Mouse (Mus musculus) heart, embryonic 14.5 days (tissue): ENCODE results near the gene Lrrc4c. TPM values are rescaled to one million over a fixed set of nuclear protein-coding genes. Genes with fewer than 3 reads are reported as not detected.

Source experiments
- ATAC-seq: fragments of 200-750 bp; cut with Nextera tagmentation; 2 replicates; pipeline ENCODE4 v1.8.0; 2017; ENCODE audit warnings: low read depth, moderate TSS enrichment; ENCODE audit not compliant: insufficient number of reproducible peaks, insufficient read depth, low FRiP score
- H3K27ac ChIP-seq, 2 experiments: fragments of 200-500 bp in 1 of 2; fragments of 300-500 bp in 1 of 2; sonication (generic) in 1 of 2; replicated peaks in 1 of 2; 2 replicates each; pipeline ENCODE4 v1.5.1; 2012 to 2014; ENCODE audit warnings: low read depth in 2 of 2, low read length in 2 of 2, control low read depth in 1 of 2, mild to moderate bottlenecking in 1 of 2, mixed read lengths in 1 of 2; ENCODE audit not compliant: control insufficient read depth in 1 of 2, insufficient read depth in 1 of 2
- H3K27me3 ChIP-seq: fragments of 300-500 bp; sonication (generic); 2 replicates; pipeline ENCODE4 v1.6.1; 2014; ENCODE audit warnings: mild to moderate bottlenecking, low read length, control low read depth; ENCODE audit not compliant: control insufficient read depth, insufficient read depth
- H3K36me3 ChIP-seq: fragments of 300-500 bp; sonication (generic); 2 replicates; pipeline ENCODE4 v1.6.1; 2014; ENCODE audit warnings: mild to moderate bottlenecking, control low read depth, low read length, mixed read lengths; ENCODE audit not compliant: control insufficient read depth, insufficient read depth
- H3K4me1 ChIP-seq, 2 experiments: fragments of 200-500 bp in 1 of 2; fragments of 300-500 bp in 1 of 2; sonication (generic) in 1 of 2; 2 replicates each; pipeline ENCODE4 v1.6.1; 2012 to 2014; ENCODE audit warnings: low read length in 2 of 2, control low read depth in 1 of 2, mixed read lengths in 1 of 2; ENCODE audit not compliant: control insufficient read depth in 2 of 2, insufficient read depth in 2 of 2
- H3K4me2 ChIP-seq: fragments of 300-500 bp; sonication (generic); 2 replicates; pipeline ENCODE4 v1.6.1; 2014; ENCODE audit warnings: mild to moderate bottlenecking, low read length
- H3K4me3 ChIP-seq, 2 experiments: fragments of 200-500 bp in 1 of 2; fragments of 300-500 bp in 1 of 2; sonication (generic) in 1 of 2; 2 replicates each; pipeline ENCODE4 v1.5.1; 2012 to 2014; ENCODE audit warnings: low read length in 2 of 2, mild to moderate bottlenecking in 2 of 2, control low read depth in 1 of 2, low read depth in 1 of 2, moderate library complexity in 1 of 2; ENCODE audit not compliant: control insufficient read depth in 1 of 2, insufficient read depth in 1 of 2
- H3K9ac ChIP-seq: fragments of 300-500 bp; sonication (generic); 2 replicates; pipeline ENCODE4 v1.6.1; 2014; ENCODE audit warnings: mild to moderate bottlenecking, low read length
- H3K9me3 ChIP-seq: fragments of 300-500 bp; sonication (generic); 2 replicates; pipeline ENCODE4 v1.6.1; 2016; ENCODE audit warnings: low read length, control low read depth; ENCODE audit not compliant: control insufficient read depth
- WGBS: fragments of 180-500 bp; shearing (Covaris S2); extraction: QIAGEN DNeasy Blood & Tissue Kit; methylation state at CpG from one replicate; pipeline ENCODE4 v1.1.7; 2014; 5-methylcytosine and 5-hydroxymethylcytosine counted together
- polyA plus RNA-seq: library from polyadenylated mRNA; unstranded; fragments of >200 nt; fragmentation: Nextera tagmentation; extraction: Ambion mirVana; gene quantifications from 2 replicates; pipeline ENCODE4 v1.2.1, GENCODE M21; 2014

Gene Lrrc4c
- polyA plus RNA-seq, 1 experiment from 2014 or later = 1.8 TPM

GRCm38 (mm10) chr2:97138454-97138853 lies 820.5 kb downstream of the Lrrc4c start:
- ATAC-seq = no peak
- Histone ChIP-seq H3K4me1 (no peaks in the 10 kb centered on the region), H3K36me3 (no peaks in the 10 kb centered on the region), H3K9ac (no peak overlapping the region), H3K4me2 (no peak overlapping the region), H3K9me3 (no peaks in the 10 kb centered on the region), H3K4me3 (no peak overlapping the region), H3K27ac (no peak overlapping the region), H3K27me3 (no peaks in the 10 kb centered on the region)
- WGBS = 44% methylated on average over 3 of the region's 3 CpGs

- Histone ChIP-seq H3K4me2 (no peak overlapping the region), H3K4me1 (no peaks in the 10 kb centered on the region), H3K4me3 (no peak overlapping the region), H3K27me3 (no peaks in the 10 kb centered on the region), H3K9ac (no peak overlapping the region), H3K36me3 (no peaks in the 10 kb centered on the region), H3K27ac (no peak overlapping the region), H3K9me3 (no peaks in the 10 kb centered on the region)
- WGBS = 90% methylated on average over 3 of the region's 3 CpGs
- no peak for ATAC-seq
Measured at GRCm38 (mm10) chr2:97151626-97152194, 833.7 kb downstream of the Lrrc4c start.

DNA sequence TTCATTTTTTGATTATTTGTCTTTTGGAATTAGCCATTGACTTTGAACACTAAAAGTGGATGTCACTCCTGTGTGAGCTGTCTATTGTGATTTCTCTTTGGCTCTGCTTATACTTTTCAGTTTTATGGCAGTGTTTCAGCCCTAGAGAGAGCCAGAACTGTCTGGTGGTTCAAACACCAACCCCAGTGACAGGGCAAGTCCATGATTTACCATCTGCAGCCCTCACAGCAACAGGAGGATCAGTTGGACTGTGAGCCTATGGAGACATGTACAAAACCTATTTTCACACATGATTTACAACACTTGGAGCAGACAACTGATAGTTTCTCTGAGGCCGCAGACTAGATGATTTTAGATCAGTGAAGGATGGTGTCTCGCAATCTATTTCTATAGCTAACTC lies 847.8 kb downstream of the Lrrc4c start:
- Histone ChIP-seq H3K9me3 (no peaks in the 10 kb centered on the region), H3K4me2 (no peak overlapping the region), H3K9ac (no peak overlapping the region), H3K36me3 (no peaks in the 10 kb centered on the region), H3K27ac (no peak overlapping the region), H3K4me3 (no peak overlapping the region), H3K27me3 (no peaks in the 10 kb centered on the region), H3K4me1 (no peaks in the 10 kb centered on the region)
- WGBS = 85% methylated on average over 2 of the region's 2 CpGs
- no peak for ATAC-seq

DNA sequence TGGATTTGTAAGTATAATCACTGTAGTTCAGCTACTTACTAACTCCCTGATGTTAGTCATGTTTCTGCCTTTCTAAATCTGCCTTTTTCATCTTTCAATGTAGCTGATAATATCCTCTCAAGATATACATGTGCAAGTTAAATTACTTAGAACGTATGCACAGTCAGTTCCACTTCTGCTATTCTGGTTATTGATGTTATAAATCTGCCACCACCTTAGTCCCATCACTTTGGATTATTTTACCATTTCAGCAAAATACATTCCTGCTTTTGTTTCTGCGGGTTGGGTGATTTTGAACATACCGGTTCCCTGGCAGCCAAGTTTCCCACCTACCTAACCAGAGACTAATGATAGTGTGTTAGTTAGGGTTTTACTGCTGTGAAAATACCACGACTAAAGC lies 860.4 kb downstream of the Lrrc4c start:
- no peak overlapping the region for H3K4me2 ChIP-seq
- H3K27me3 ChIP-seq = no peaks in the 10 kb centered on the region
- no peak overlapping the region for H3K4me3 ChIP-seq
- no peak overlapping the region for H3K9ac ChIP-seq
- H3K9me3 ChIP-seq = no peaks in the 10 kb centered on the region
- no peak for ATAC-seq
- 70% methylated on average over 4 of the region's 4 CpGs for whole genome bisulfite sequencing
- H3K36me3 ChIP-seq = no peaks in the 10 kb centered on the region
- no peak overlapping the region for H3K27ac ChIP-seq
- H3K4me1 ChIP-seq = no peaks in the 10 kb centered on the region

DNA sequence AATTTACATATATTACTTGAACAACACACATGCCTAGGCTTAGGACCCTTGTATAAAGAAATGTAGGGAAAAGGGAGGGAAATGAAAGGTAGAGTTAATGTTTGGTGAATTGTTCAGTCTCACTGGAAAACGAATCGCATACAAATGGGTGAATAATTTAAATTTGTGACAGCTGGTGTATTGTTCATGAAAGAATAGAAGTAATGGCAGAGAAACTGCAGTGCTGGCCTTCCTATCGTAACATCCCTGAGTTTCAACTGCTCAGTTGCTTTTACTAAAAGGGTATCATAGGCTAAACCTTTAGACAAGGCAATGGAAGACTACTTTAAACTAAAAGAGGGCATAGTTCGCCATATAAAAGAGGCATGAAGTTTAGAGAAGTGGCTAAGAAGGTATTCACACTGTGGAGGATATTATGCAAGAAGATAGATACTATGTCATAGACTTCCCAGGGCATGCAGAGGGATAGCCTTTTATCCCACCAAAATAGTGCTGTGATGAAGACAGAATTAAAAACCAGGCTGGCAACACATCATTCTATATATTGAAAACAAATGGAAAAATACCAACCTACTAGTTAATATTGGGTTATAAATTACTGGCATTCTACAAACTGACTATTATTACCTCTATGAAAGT lies 879.1 kb downstream of the Lrrc4c start:
- Histone ChIP-seq H3K27ac (no peak overlapping the region), H3K4me3 (no peak overlapping the region), H3K4me1 (no peaks in the 10 kb centered on the region), H3K36me3 (no peaks in the 10 kb centered on the region), H3K4me2 (no peak overlapping the region), H3K9me3 (no peaks in the 10 kb centered on the region), H3K9ac (no peak overlapping the region), H3K27me3 (no peaks in the 10 kb centered on the region)
- 80% methylated on average over 4 of the region's 4 CpGs for WGBS
- no peak for ATAC-seq

GRCm38 (mm10) chr2:97232966-97233365 lies 915.0 kb downstream of the Lrrc4c start:
- peak; percentile 69; the same call in 1 of the 2 replicates for ATAC-seq
- no peak overlapping the region for H3K4me3 ChIP-seq

DNA sequence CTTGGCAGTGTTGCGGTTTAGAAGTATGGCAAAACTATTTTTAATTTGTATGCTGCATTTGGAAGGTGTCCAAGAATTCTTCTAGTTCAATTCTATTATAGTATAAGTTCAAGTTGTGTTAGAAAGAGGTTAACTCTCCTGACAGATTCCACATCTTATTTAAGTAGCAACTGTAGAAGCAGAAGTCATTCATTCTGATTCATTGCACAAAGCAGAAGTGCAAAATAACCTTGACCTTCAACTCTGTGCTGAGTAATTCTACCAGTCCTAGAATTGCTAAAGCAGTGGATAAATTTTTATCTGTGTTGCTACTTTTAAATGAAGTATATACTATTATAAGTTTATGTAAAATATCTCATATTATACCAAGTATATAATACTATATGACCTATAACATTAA lies 916.1 kb downstream of the Lrrc4c start:
- no peak overlapping the region for H3K27ac ChIP-seq
- H3K4me1 ChIP-seq = peaks cover 0 to 4% of the 10 kb centered on the region in 2 experiments; a peak in 1 of 4 replicates
- no peak overlapping the region for H3K4me2 ChIP-seq
- no peak for ATAC-seq
- WGBS = 31% methylated on average over 1 of the region's 1 CpGs
- no peaks in the 10 kb centered on the region for H3K36me3 ChIP-seq
- H3K9ac ChIP-seq = no peak overlapping the region
- H3K27me3 ChIP-seq = no peaks in the 10 kb centered on the region
- H3K9me3 ChIP-seq = peaks cover 5% of the 10 kb centered on the region; the same call in 1 of the 2 replicates
- H3K4me3 ChIP-seq = no peak overlapping the region

More at GRCm38 (mm10) chr2:97232966-97233365, 915.0 kb downstream of the Lrrc4c start:
- Histone ChIP-seq H3K9ac (no peak overlapping the region), H3K27ac (peak overlapping the region; percentile 62 to 71), H3K4me2 (no peak overlapping the region), H3K27me3 (no peaks in the 10 kb centered on the region), H3K36me3 (no peaks in the 10 kb centered on the region), H3K9me3 (peaks cover 5% of the 10 kb centered on the region; the same call in 1 of the 2 replicates), H3K4me1 (peaks cover 0 to 4% of the 10 kb centered on the region in 2 experiments; a peak in 1 of 4 replicates)
- 37% methylated on average over 3 of the region's 3 CpGs for WGBS
